Mouse (Mus musculus): ENCODE data around the gene Mamstr.
A peak's percentile ranks its signal among the peaks of the same experiment; 100 is the strongest.

Mamstr gene

GRCm38 (mm10) chr7:45639561-45640027, at the start of gene Mamstr:
Gene Mamstr, plus strand, starts transcription at chr7:45639977.
- DNase-seq (ENCODE audit: low spot score in 2 of 2) = no peak

- no peak for DNase-seq (ENCODE audit: low spot score in 2 of 2)
Measured at GRCm38 (mm10) chr7:45590874-45591273, 48.9 kb upstream of the Mamstr start.

- DNase-seq (ENCODE audit: low spot score in 2 of 2) = no peak
Measured at GRCm38 (mm10) chr7:45591880-45592279, 47.9 kb upstream of the Mamstr start.

GRCm38 (mm10) chr7:45593118-45593815, 46.5 kb upstream of the Mamstr start:
- peak; percentile 54 to 71 for DNase-seq (ENCODE audit: low spot score in 2 of 2)

GRCm38 (mm10) chr7:45595176-45595575, 44.6 kb upstream of the Mamstr start:
- no peak for DNase-seq (ENCODE audit: low spot score in 2 of 2)

- DNase-seq (ENCODE audit: low spot score in 2 of 2) = no peak
Measured at GRCm38 (mm10) chr7:45596107-45596506, 43.7 kb upstream of the Mamstr start.

- no peak for DNase-seq (ENCODE audit: low spot score in 2 of 2)
Measured at GRCm38 (mm10) chr7:45597013-45597412, 42.8 kb upstream of the Mamstr start.

- no peak for DNase-seq (ENCODE audit: low spot score in 2 of 2)
Measured at GRCm38 (mm10) chr7:45597527-45597926, 42.2 kb upstream of the Mamstr start.

GRCm38 (mm10) chr7:45598960-45599879, 40.6 kb upstream of the Mamstr start:
- DNase-seq (ENCODE audit: low spot score in 2 of 2) = no peak

- DNase-seq (ENCODE audit: low spot score in 2 of 2) = no peak
Measured at GRCm38 (mm10) chr7:45605704-45606289, 34.0 kb upstream of the Mamstr start.

GRCm38 (mm10) chr7:45609511-45609910, 30.3 kb upstream of the Mamstr start:
- no peak for DNase-seq (ENCODE audit: low spot score in 2 of 2)

GRCm38 (mm10) chr7:45616277-45616676, 23.5 kb upstream of the Mamstr start:
- DNase-seq (ENCODE audit: low spot score in 2 of 2) = no peak

GRCm38 (mm10) chr7:45617042-45617695, 22.6 kb upstream of the Mamstr start, which contains the start of gene Fut1:
Gene Fut1, plus strand, starts transcription at chr7:45617289.
- no peak for DNase-seq (ENCODE audit: low spot score in 2 of 2)

- DNase-seq (ENCODE audit: low spot score in 2 of 2) = no peak
Measured at GRCm38 (mm10) chr7:45618316-45618715, 21.5 kb upstream of the Mamstr start.

- DNase-seq (ENCODE audit: low spot score in 2 of 2) = no peak
Measured at GRCm38 (mm10) chr7:45619592-45619991, 20.2 kb upstream of the Mamstr start.

- DNase-seq (ENCODE audit: low spot score in 2 of 2) = no peak
Measured at GRCm38 (mm10) chr7:45621443-45621842, 18.3 kb upstream of the Mamstr start, which contains the start of gene Izumo1. Gene Izumo1, plus strand, starts transcription at chr7:45621811.

GRCm38 (mm10) chr7:45623507-45623906, 16.3 kb upstream of the Mamstr start:
- DNase-seq (ENCODE audit: low spot score in 2 of 2) = no peak

- no peak for DNase-seq (ENCODE audit: low spot score in 2 of 2)
Measured at GRCm38 (mm10) chr7:45624718-45625117, 15.1 kb upstream of the Mamstr start.

GRCm38 (mm10) chr7:45625481-45625880, 14.3 kb upstream of the Mamstr start:
- DNase-seq (ENCODE audit: low spot score in 2 of 2) = no peak

- DNase-seq (ENCODE audit: low spot score in 2 of 2) = no peak
Measured at GRCm38 (mm10) chr7:45626571-45627076, 13.2 kb upstream of the Mamstr start.

- DNase-seq (ENCODE audit: low spot score in 2 of 2) = no peak
Measured at GRCm38 (mm10) chr7:45627261-45627660, 12.5 kb upstream of the Mamstr start, which contains the start of gene Rasip1. Gene Rasip1, plus strand, starts transcription at chr7:45627488.
